Mouse (Mus musculus): ENCODE results near the gene Adipor2.

GRCm38 (mm10) chr6:119313588-119314375 lies 103.7 kb downstream of the Adipor2 start:
- no peak for TF ChIP-seq ZNF384 (IDR thresholded peaks at IDR 0.05; ENCODE audit: low read depth, low read length)
- TF ChIP-seq CHD2 (IDR thresholded peaks at IDR 0.05; ENCODE audit: low read depth, low read length) = no peak
- TF ChIP-seq MAFK (IDR thresholded peaks at IDR 0.05; ENCODE audit: insufficient read depth, low read depth, low read length) = no peak
- TF ChIP-seq HCFC1 (IDR thresholded peaks at IDR 0.05; ENCODE audit: borderline replicate concordance, insufficient read depth, low read length) = no peak
